Mouse (Mus musculus): ENCODE measurements around the gene Mrpl20.

GRCm38 (mm10) chr4:155777816-155778215 is 24.9 kb upstream of the Mrpl20 start:
- no peak for TF ChIP-seq CTCF (IDR thresholded peaks at IDR 0.05; ENCODE audit: low read depth, low read length)
- TF ChIP-seq POLR2A (IDR thresholded peaks at IDR 0.05; ENCODE audit: extremely low read depth, insufficient read depth, low read length), result no peak

All from liver, adult 2 months (tissue).